Mouse (Mus musculus) lung, adult 18-20 months (tissue): ENCODE measurements at regions not wholly inside any gene's neighbourhood (a gene's known extent, or its start where the extent isn't known, plus 50 kb on each side); places are given as distances from the start of the nearest gene placed in this dataset.
"Not testable (repeated sequence)": the region's sequence is repeated elsewhere in the genome, so short reads cannot be mapped to it uniquely, and the experiment has no call there.

ENCODE experiments used
- DNase-seq, 2 experiments: peaks; one replicate each; pipeline ENCODE4 v3.0.0; 2022; ENCODE audit warnings: mixed read lengths in 2 of 2

DNA sequence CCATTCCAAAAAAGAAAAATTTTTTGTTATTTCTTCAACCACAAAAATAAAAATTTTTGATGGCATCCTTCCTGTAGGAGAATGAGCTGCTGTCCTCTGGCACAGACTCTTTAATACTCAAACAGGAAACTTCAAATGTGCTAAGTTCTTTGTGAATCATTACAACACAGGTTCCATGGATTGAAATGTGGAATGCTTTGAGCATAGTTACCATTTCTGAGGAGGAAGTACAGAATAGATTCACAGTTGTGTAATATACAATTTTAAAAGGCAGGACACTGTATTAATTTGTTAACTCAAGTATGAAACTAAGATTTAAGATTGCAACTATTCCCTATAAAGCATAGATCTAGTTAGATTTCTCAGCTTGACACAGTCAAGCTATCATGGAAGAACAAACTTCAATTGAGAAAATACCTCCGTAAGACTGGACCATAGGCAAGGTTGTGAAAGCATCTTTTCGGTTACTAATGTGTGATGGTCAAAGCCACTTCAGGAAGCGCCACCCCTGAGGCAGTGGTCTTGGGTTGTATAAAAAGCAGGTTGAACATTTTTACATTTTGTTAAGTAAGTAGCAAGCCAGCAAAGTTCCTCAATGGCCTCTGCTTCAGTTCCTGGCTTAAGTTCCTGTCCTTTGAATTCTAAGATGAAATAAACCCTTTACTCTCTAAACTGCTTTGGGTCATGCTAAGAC lies 354.0 kb upstream of the B3galt2 start:
- no peak for DNase-seq

- no peak for DNase-seq
These were observed 353.0 kb upstream of the B3galt2 start for GRCm38 (mm10) chr1:143287448-143287847.

DNA sequence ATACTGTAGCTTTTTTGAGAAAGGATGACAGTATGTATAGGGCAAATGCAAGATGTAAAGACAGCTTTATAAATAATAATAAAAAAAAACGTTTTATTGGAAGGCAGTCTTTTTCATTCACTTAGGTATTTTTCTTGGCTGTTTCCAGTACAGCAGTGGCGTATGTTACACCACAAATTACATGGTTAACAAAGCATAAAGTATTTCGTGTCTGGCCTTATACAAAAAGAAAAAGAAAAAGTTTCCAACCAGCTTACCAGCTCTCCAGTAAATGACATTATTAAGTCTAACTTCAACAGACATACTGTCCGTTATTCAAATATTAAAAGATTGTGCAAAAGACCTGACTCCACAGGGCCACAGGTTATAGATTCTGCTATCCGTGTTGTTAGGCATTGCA lies 343.9 kb upstream of the B3galt2 start:
- no peak for DNase-seq

- DNase-seq: no peak
These were observed 333.1 kb upstream of the B3galt2 start for GRCm38 (mm10) chr1:143307379-143307778.

DNA sequence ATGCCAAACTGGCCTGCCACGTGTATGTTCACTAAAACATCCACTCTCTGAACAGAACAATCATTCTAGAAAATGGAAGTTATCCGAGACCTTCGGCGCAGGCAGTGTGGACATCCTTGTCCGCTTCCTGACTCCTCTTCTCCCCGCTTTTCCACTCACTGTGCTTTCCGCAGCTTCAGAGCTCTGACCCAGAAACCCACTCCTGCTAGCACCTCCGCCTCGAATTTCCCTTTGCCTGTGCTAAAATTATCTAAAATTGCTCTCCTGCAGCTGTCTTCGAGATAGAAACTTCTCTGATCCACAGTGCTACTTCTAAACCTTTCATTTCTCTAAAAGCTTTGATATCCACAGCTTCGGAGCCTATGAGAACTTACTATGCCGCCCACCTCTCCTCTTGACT lies 322.1 kb upstream of the B3galt2 start:
- DNase-seq: no peak

- DNase-seq: no peak
These were observed 320.9 kb upstream of the B3galt2 start for GRCm38 (mm10) chr1:143319568-143319967.

- no peak for DNase-seq
These were observed 289.1 kb upstream of the B3galt2 start for GRCm38 (mm10) chr1:143351388-143351787.

DNA sequence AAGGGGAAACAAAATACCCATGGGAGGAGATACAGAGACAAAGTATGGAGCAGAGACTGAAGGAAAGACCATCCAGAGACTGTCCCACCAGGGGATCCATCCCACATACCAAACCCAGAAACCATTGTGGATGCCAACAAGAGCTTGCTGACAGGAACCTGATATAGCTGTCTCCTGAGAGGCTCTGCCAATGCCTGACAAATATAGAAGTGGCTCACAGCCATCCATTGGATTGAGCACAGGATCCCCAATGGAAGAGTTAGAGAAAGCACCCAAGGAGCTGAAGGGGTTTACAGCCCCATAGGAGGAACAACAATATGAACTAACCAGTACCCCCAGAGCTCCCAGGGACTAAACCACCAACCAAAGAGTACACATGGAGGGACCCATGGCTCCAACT lies 280.2 kb upstream of the B3galt2 start:
- not testable (repeated sequence) for DNase-seq

GRCm38 (mm10) chr1:143391851-143392250 lies 248.6 kb upstream of the B3galt2 start:
- no peak for DNase-seq
